Mouse (Mus musculus) retina, embryonic 14.5 days (tissue): ENCODE results near the gene Babam1.
A peak's percentile ranks its signal among the peaks of the same experiment; 100 is the strongest.

ENCODE experiments used
- DNase-seq: peaks from one replicate; pipeline ENCODE4 v3.0.0-alpha.2; 2015; ENCODE audit warnings: low spot score

Gene Babam1

DNA sequence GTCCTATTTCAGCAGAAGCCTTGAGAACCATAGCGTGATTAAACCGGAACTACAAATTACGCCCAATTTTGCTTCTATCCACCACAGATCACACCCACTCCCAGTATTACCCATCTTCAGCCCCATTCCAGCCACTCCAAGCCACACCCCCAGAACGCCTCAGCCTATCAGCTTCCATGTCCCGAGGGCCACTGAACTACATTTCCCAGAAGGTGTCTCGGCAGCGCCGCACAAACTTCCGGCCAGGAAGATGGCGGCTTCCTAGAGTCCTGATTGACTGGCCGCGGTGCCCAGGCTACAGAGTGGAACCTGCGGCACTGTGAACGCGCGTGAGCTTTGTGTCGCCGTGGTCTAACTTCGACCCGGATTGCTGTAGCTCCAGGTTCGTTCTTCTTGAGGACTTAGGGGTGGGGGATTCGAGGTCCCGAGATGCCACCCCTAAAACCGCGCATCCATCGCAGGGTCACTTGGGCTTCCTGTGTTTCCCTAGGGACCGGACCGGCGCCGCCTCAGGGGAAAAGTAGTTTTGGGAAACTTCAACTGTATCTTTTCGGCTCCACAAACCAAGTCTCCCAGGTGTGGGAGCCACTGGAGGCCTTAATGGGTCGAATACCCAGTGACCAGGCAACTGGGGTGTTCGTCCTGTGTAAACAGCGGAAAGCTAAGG lies at the start of gene Babam1:
Gene Babam1, plus strand, starts transcription at position 223 of the 667 bp plus-strand sequence.
- peak; percentile 93 for DNase-seq

GRCm38 (mm10) chr8:71351117-71351516 lies 45.5 kb upstream of the Babam1 start:
- DNase-seq, result no peak

DNA sequence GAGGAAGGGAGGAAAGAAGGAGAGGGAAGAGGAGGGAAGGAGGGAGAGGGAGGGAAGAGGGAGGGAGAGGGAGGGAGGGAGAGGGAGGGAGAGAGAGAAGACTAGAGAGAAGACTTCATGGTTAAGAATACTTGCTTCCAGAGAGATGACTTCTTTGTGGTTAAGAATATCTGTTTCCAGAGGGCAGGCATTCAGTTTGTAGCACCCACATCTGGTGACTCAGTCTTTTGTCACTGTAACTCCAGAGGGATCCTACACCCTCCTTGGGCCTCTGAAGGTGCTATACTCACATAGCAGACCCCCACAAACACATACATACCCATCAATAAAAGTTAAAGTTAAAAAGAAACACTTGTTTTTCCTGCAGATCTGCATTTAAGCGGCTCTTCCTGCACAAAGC lies 45.1 kb upstream of the Babam1 start:
- DNase-seq, result no peak

DNA sequence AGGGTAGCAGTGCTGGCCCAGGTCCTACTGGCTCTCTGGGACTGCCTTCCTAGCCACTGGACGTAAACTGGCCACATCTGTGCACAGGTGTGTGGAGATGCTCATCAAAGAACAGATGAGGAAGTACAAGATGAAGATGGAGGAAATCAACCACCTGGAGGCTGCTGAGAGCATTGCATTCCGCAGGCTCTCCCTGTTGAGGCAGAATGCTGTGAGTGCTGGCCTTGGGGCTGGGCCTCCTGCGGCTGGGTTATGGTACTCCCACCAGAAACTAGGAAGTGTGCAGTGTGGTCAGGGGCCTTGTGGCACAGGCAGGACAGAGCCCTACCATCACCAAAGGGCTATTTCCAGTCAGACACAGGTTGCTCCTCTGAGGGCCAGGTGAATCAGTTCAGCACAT lies 38.6 kb upstream of the Babam1 start:
- DNase-seq, result no peak

DNA sequence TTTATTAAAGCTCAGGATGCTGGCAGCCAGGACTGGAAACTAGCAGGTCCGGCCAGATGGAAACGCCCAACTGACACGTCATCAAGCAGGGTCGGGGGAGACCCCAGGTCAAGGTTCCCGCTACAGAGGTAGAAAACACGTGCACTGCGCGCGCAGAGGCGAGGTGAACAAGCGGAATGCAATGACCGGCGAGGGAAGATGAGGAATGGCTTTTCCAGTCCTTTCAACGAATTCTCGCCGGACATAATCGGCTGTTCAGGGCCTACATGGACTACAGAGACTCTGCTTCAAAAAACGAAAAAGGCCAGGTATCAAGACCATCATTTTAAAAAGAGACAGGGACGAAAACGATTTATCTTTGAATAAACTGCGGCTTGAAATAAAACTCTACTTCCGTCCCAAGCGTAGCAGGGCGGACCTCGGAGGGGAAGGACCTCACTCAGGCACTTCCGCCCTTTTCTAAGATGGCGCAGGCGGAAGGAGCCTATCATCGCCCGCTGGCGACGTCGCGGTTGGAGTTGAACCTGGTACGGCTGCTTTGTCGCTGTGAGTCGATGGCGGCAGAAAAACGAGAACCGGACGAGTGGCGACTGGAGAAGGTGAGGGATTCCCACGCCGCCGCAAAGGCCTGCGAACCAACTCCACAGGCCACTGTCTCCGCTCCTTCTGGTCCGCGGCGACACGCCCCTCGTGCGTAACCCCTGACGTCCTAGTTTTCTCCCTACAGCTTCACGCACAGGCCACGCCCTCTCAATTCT lies 29.7 kb upstream of the Babam1 start, which contains the start of gene Use1:
Gene Use1, plus strand, starts transcription at position 78 of the 758 bp plus-strand sequence.
- DNase-seq, result peak; percentile 89

DNA sequence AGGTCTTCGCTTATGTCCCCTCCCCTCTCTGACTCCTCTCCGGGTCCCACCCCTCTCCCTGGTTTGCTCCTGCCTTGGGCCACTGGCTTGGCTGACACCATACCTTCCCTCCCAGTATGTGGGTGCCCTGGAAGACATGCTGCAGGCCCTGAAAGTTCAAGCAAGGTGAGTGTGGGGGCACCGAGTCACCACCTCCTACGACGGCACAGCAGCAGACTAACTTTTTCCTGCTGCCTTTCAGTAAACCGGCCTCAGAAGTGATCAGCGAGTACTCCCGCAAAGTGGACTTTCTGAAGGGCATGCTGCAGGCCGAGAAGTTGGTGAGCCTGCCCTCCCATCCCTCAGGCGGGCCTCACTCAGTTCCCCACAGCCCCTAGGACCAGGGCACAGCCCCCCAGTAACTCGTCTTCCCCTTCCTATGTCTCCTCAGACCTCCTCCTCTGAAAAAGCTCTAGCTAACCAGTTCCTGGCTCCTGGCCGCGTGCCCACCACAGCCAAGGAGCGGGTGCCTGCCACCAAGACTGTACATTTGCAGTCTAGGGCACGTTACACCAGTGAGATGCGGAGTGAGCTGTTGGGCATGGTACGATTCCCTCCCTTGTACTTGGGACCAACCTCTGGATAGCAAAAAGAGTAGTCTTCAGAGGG lies 29.0 kb upstream of the Babam1 start:
- no peak for DNase-seq

DNA sequence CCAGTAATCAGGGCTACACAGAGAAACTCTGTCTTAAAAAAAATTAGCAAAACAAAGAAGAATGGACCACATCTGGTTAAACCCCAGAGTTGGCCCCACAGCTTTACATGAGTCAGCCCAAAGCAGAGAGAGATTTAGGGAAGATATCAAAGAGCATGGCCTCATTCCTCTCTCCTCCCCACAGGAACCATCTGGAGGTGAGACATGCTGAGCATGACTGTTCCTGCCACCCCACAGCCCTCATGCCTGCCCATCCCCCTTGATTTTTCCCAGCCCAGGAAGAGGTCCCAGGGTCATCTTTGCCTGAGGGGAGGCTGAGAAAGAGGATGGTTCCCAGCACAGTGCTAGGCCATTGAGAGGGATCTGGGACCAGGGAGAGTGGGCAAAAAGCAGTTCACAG lies 28.3 kb upstream of the Babam1 start:
- DNase-seq, result no peak

- no peak for DNase-seq
These were observed 27.5 kb upstream of the Babam1 start for GRCm38 (mm10) chr8:71369040-71369718.

DNA sequence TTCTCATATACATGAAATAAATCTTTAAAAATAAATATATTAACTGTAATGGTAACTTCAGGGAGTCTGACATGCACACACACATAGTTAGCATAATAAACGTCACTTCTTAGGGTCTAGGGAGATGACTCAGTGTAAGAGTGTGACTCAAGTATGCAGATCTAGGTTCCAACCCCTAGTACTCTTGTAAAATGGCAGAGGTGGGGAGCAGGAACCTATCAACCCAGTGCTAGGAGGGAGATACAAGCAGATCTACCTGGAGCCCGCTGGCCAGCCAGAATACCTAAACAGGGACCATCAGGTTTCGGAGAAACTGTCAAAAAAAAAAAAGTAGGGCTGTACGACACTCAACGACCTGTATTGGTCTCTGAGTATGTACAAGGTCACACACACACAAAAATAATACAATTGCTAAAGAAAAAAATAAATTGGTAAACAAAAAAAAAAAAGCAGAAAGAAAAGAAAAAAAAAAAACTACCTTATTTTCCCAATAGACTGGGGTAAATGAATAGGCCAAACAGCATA lies 25.9 kb upstream of the Babam1 start:
- no peak for DNase-seq

DNA sequence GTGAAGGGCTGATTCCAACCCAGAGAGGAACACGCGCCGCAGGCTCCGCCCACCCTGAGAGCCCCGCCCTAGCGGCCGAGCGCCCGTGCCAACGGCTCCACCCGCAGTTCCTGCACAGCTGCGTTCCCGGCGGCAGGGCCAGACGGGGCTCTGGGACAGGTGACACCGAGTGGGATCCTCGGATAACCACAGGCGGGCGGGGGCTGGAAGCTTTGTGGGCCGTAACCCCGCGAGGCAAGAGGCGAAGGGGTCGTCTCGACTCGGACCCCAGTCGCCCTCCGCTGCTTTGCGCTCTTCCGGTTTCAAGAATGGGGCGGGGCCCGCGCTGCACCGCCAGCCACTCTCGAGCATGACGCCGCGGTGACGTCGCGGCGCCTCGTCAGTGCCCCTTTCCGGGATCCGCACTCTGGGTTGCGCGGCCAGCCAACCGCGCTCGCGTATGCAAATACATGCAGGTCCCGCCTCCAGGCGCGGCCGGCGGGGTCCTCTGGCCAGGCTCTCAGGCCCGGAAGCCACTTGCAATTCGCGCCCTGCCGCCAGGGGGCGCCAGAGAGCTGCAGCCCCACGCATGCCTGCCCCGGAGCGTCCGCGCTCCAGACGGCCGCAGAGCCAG lies 25.3 kb upstream of the Babam1 start, which contains the start of gene Ocel1:
Gene Ocel1, plus strand, starts transcription at position 63 of the 613 bp plus-strand sequence.
- peak; percentile 97 for DNase-seq

- no peak for DNase-seq
These were observed 24.2 kb upstream of the Babam1 start for GRCm38 (mm10) chr8:71372427-71372826.

DNA sequence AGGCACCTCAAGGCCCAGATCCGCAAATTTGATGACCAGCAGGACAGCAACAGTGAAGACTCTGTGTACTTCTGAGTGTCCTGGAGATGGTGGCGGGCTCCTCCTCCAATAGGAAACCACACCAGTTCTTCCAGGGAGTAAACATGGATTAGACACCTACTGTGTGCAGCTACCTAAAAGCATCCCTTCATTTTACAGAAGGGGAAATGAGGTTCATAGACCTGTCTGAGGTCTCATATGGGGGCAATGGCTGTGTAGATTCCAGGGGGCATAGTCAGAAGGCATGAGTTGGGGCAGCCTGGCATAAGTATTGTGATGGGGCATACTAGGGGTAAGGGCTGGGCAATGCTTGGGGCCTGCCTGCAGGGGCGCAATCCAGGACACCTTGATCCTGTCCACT lies 23.7 kb upstream of the Babam1 start:
- DNase-seq, result no peak

DNA sequence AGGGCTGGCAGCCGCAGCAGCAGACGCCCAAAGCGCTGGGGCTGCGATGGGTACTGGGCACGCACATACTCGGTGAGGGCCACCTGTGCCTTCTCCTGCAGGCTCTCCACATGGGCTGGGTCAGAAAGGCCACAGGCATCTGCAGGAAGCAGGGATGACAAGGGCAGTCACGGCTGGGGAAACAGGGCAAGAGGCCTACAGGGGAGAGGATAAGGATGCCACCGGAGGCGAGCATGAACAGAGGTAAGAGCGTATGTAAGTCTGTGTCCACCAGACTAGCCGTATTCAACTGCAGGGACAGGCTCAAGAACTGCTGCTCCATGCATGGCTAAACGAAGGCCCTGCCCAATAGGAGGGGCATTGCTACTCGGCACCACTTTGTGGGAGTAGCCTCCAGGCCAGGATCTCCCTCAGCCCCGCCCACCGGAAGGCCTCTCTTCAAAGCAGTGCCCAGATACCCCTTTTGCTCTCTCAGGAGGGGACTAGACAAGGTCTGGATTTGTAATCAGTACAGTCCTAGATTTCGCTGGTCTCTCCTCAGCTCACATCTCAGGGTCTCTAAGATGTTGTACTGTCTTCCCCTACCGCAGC lies 21.9 kb upstream of the Babam1 start:
- no peak for DNase-seq

GRCm38 (mm10) chr8:71375581-71376422 lies 20.9 kb upstream of the Babam1 start:
- peak; percentile 75 for DNase-seq

GRCm38 (mm10) chr8:71376423-71377030 lies 20.1 kb upstream of the Babam1 start:
- DNase-seq, result peak; percentile 37

DNA sequence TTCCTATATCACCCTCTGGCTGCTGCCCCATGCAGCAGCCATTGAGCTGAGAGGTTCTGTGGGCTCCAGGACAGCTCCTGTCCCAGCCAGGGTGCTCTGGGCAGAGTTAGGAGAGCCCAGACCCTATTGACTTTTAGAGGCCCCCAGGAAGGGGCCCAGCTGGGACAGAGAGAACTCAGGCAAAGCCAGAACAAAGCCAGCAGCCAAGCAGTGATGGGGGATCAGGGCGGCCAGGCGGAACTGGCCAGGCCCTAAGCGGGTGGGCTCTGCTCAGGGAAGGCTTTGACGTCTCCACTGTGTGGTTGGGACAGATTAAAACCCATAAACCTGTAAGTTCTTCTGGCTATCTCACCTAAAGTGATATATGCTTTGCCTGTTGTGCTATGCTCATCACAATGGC lies 17.7 kb upstream of the Babam1 start:
- no peak for DNase-seq

DNA sequence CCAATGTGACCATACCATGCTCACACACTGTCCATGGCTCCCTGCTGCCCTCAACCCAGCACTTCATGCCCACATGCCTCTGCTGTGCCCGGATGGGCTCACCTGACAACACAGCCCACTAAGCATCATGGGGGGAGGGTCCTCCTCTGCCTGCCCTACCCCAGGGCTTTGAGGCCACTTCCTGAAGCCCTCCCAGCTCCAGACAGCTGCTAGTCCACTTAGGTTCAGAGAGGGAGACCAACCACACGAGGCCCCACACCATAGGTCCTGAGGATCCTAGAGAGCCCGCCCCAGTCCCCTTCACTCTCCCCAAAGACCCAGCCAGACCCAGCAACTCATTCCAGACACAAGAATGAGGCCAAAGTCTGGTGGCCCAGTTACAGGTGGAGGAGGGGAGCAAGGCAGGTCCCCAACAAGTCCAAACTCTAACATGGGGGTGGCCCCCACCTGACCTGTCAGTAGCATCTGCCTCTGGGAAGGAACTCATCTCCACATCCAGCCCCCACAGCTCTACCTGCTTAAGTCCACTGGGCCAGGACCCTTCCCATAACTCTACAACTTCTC lies 17.1 kb upstream of the Babam1 start:
- no peak for DNase-seq

DNA sequence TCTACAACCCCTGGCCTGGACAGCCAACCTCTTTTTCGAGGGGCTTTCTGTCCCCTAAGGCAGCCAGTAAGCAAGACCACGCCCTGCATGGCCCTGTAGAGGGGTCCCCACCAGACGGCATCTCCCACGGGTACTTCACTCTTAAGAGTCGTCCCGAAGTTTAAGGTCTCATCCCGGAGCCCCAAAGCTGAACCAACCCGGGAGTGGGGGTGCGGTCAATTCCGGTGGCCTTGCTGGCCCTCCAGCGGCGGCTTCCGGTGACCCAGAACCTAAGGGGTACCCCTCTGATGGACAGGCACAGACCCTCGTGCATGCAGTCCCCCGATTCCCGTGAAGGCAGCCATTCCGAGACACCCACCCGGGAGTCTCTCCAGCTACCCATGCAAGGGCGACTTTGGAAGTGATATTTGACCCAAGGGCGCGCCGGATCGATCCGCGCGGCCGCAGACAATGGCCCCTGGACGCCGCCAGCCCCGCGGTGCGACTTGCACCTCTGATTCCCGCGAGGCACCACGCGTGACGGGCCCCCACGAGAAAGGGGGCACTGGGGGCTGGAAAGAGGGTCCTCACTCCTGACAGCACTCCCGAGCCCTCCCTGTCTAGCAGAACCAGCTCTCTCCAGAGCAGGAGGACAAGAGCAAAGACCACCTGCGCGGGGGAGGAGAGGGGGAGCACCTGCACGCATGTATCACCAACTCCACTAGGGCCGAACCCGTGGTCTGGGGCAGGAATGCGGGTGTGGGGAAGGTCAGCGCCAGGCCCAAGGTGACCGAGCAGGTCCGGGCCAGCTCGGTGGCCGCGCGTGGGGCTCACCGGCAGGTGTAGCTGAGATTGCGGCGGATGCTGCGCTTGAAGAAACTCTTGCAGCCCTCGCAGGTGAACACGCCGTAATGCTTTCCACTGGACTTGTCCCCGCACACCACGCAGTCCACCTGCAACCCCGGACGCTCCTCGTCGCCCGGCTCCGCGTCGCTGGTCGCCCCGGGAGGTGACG lies 16.2 kb upstream of the Babam1 start:
- DNase-seq, result no peak
